Mouse (Mus musculus): ENCODE measurements around the gene Chd9. TPM values are rescaled to one million over a fixed set of nuclear protein-coding genes. Genes with fewer than 3 reads are reported as not detected.

The Chd9 gene
- polyA plus RNA-seq, 1 experiment from 2014 or later, result 34.2 TPM

- no peak overlapping the region for H3K27ac ChIP-seq (replicated peaks)
- no peaks in the 10 kb centered on the region for H3K27me3 ChIP-seq (replicated peaks; ENCODE audit: low read depth, poor library complexity, severe bottlenecking)
- H3K4me1 ChIP-seq, result peaks cover 35% of the 10 kb centered on the region
- no peaks in the 10 kb centered on the region for H3K36me3 ChIP-seq (replicated peaks)
- no peak for DNase-seq (ENCODE audit: low spot score)
- WGBS, result 81% methylated on average over 9 of the region's 9 CpGs
- no peaks in the 10 kb centered on the region for H3K9me3 ChIP-seq
- no peak overlapping the region for H3K4me3 ChIP-seq
These were observed 2.7 kb upstream of the Chd9 start for GRCm38 (mm10) chr8:90825459-90825871.

GRCm38 (mm10) chr8:90828987-90829740 lies 1.0 kb downstream of the Chd9 start:
- Histone ChIP-seq H3K36me3 (replicated peaks) (no peaks in the 10 kb centered on the region), H3K9me3 (no peaks in the 10 kb centered on the region), H3K27ac (replicated peaks) (peak overlapping the region; percentile 86), H3K27me3 (replicated peaks; ENCODE audit: low read depth, poor library complexity, severe bottlenecking) (no peaks in the 10 kb centered on the region), H3K4me3 (peak overlapping the region; percentile 64), H3K4me1 (peaks cover 42% of the 10 kb centered on the region)
- DNase-seq (ENCODE audit: low spot score), result no peak
- WGBS, result 3% methylated on average over 11 of the region's 11 CpGs

GRCm38 (mm10) chr8:90829825-90830224 lies 1.7 kb downstream of the Chd9 start:
- Histone ChIP-seq H3K4me3 (peak overlapping the region; percentile 64; the same call in 1 of the 2 replicates), H3K27ac (replicated peaks) (peak overlapping the region; percentile 86; the same call in 1 of the 2 replicates), H3K27me3 (replicated peaks; ENCODE audit: low read depth, poor library complexity, severe bottlenecking) (no peaks in the 10 kb centered on the region), H3K4me1 (peaks cover 43% of the 10 kb centered on the region), H3K9me3 (no peaks in the 10 kb centered on the region), H3K36me3 (replicated peaks) (no peaks in the 10 kb centered on the region)
- WGBS, result 88% methylated on average over 1 of the region's 1 CpGs
- DNase-seq (ENCODE audit: low spot score), result no peak

DNA sequence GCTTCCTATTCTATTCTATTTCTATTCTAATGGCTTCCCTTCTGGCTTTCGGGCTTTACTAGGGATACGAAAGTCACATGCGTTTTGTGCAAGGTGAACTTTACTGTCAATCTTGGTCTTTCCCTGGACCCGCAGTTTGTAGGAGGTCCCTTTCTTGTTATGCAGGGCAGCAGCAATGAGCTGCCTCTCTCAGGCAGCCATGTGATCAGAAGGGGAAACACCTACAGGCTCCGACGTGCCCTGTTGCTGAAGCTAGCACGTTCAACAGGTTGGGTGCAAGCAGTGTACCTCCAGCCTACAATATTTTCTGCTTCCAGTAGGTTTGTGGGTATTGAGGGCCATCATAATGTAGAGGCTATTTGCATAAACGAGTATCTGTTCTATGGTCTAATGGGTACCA lies 2.8 kb downstream of the Chd9 start:
- no peak for DNase-seq (ENCODE audit: low spot score)
- Histone ChIP-seq H3K4me3 (no peak overlapping the region), H3K27ac (replicated peaks) (no peak overlapping the region), H3K4me1 (peaks cover 43% of the 10 kb centered on the region), H3K9me3 (no peaks in the 10 kb centered on the region), H3K36me3 (replicated peaks) (no peaks in the 10 kb centered on the region), H3K27me3 (replicated peaks; ENCODE audit: low read depth, poor library complexity, severe bottlenecking) (no peaks in the 10 kb centered on the region)
- WGBS, result 70% methylated on average over 8 of the region's 8 CpGs

DNA sequence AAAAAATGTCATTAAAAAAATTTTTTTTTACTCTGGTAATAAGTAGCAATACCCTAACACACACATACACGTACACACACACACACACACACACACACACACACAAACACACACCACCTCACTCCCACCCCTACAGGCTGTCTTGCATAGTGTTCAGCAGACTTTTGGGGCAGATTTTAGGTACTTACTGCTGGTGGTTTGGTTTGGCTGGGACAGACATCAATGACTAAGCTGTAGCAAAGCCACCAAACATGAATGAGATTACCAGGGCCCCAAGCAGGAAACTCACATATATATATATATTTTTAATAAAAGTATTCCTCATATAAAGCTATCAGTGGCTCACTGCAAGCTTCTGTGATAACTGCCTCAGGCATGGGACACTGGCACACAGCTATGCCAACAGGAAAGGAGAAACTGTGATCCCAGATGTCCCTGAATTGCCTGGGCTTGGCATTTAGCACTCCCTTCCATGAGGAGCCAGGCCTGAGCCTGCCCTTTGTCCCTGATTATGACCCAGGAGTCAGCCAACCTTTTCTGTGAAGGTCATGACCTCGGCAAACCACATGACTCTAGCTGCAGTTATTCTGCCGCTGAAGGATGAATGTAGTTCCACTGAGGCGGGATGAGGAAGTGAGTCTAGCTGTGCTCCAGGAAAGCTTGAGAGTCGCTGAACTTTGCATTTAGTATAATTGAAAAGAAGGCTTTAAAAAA lies 4.6 kb downstream of the Chd9 start:
- Histone ChIP-seq H3K4me1 (peaks cover 43% of the 10 kb centered on the region), H3K36me3 (replicated peaks) (no peaks in the 10 kb centered on the region), H3K9me3 (no peaks in the 10 kb centered on the region), H3K27ac (replicated peaks) (no peak overlapping the region), H3K4me3 (no peak overlapping the region), H3K27me3 (replicated peaks; ENCODE audit: low read depth, poor library complexity, severe bottlenecking) (no peaks in the 10 kb centered on the region)
- DNase-seq (ENCODE audit: low spot score), result no peak
- 34% methylated on average over 5 of the region's 5 CpGs for WGBS

- Histone ChIP-seq H3K4me3 (no peak overlapping the region), H3K36me3 (replicated peaks) (no peaks in the 10 kb centered on the region), H3K27me3 (replicated peaks; ENCODE audit: low read depth, poor library complexity, severe bottlenecking) (no peaks in the 10 kb centered on the region), H3K9me3 (no peaks in the 10 kb centered on the region), H3K4me1 (peaks cover 33% of the 10 kb centered on the region), H3K27ac (replicated peaks) (peak overlapping the region; percentile 24; the same call in 1 of the 2 replicates)
- DNase-seq (ENCODE audit: low spot score), result peak; percentile 34
- WGBS, result 47% methylated on average over 6 of the region's 6 CpGs
These were observed 5.6 kb downstream of the Chd9 start for GRCm38 (mm10) chr8:90833628-90834320.

- no peak for DNase-seq (ENCODE audit: low spot score)
- no peak overlapping the region for H3K4me3 ChIP-seq
- peaks cover 28% of the 10 kb centered on the region for H3K4me1 ChIP-seq
- no peaks in the 10 kb centered on the region for H3K36me3 ChIP-seq (replicated peaks)
- no peaks in the 10 kb centered on the region for H3K27me3 ChIP-seq (replicated peaks; ENCODE audit: low read depth, poor library complexity, severe bottlenecking)
- peak overlapping the region; percentile 24; the same call in 1 of the 2 replicates for H3K27ac ChIP-seq (replicated peaks)
- no peaks in the 10 kb centered on the region for H3K9me3 ChIP-seq
- WGBS, result 76% methylated on average over 3 of the region's 3 CpGs
These were observed 6.1 kb downstream of the Chd9 start for GRCm38 (mm10) chr8:90834321-90834672.

GRCm38 (mm10) chr8:90837440-90837839 lies 9.3 kb downstream of the Chd9 start:
- Histone ChIP-seq H3K36me3 (replicated peaks) (no peaks in the 10 kb centered on the region), H3K27ac (replicated peaks) (no peak overlapping the region), H3K4me3 (no peak overlapping the region), H3K9me3 (no peaks in the 10 kb centered on the region), H3K27me3 (replicated peaks; ENCODE audit: low read depth, poor library complexity, severe bottlenecking) (no peaks in the 10 kb centered on the region), H3K4me1 (peaks cover 25% of the 10 kb centered on the region)
- no peak for DNase-seq (ENCODE audit: low spot score)
- 92% methylated on average over 6 of the region's 6 CpGs for WGBS

DNA sequence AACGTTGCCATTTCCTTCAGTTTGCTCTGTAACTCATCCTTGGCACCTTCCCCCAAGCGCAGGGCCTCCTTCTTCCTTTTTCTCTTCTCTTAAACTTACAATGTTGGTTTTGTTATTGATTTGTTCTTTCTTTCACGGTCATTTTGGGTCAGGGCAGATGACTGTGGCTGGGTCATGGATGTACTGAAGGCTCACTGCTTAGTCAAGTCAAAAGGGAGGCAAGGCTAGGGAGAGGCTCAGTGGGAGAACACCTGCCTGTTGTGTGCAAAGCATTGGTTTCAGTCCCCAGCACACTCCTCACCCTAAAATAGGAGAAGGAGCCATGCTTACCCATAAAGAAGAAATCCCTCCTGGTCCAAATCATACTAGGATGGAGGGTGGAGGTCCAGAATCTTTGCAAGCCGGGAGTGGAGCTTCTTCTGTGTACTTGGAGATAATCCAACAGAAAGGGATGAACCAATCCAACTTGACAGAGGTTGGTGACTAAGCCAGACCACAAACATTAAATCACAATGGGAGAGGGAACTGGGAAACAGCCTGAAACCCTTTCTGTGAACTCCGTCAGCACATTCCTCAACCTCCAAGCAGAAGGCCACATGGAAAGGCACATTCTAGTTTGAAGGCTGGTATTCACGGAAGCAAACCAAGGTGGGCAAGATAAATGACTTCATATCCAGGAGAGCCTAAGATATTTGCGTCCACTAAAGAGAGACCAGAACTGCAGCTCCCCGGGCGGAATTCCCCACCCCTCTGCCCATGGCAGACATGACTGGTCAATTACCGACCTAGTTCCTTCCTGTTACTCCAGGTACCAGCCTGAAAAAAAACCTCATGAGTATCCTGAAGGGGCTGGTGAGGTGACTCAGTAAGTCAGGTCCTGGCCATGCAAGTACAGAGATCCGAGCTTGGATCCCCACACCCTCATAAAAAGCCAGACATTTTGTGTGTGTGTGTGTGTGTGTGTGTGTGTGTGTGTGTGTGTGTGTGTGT lies 11.9 kb downstream of the Chd9 start:
- Histone ChIP-seq H3K36me3 (replicated peaks) (no peaks in the 10 kb centered on the region), H3K9me3 (no peaks in the 10 kb centered on the region), H3K27me3 (replicated peaks; ENCODE audit: low read depth, poor library complexity, severe bottlenecking) (no peaks in the 10 kb centered on the region), H3K4me1 (0 out of 2 replicates have a peak, but pooled peaks cover 6% of the 10 kb centered on the region), H3K4me3 (no peak overlapping the region), H3K27ac (replicated peaks) (no peak overlapping the region)
- WGBS, result 78% methylated on average over 11 of the region's 11 CpGs
- no peak for DNase-seq (ENCODE audit: low spot score)

- Histone ChIP-seq H3K36me3 (replicated peaks) (no peaks in the 10 kb centered on the region), H3K4me1 (0 out of 2 replicates have a peak, but pooled peaks cover 6% of the 10 kb centered on the region), H3K27me3 (replicated peaks; ENCODE audit: low read depth, poor library complexity, severe bottlenecking) (no peaks in the 10 kb centered on the region), H3K27ac (replicated peaks) (no peak overlapping the region), H3K4me3 (no peak overlapping the region), H3K9me3 (no peaks in the 10 kb centered on the region)
- no peak for DNase-seq (ENCODE audit: low spot score)
- WGBS, result 79% methylated on average over 13 of the region's 13 CpGs
These were observed 13.2 kb downstream of the Chd9 start for GRCm38 (mm10) chr8:90841321-90841720.

DNA sequence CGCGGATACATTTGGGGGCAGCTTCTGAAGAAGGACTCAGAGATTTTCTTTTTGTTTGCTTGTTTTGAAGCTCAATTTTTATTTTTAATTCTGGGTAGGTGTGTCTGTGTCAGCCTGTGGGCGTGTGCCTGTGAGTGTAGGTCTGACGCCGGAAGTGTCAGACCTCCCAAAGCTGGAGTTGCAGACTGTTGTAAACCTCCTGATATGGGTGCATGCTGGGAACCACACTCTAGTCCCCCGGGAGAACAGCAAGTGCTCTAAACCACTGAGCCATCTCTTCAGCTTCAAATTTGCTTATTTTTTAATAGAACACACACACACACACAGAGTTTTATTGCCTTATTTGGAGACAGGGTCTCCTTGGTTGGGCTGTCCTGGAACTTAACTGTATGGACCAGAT lies 15.0 kb downstream of the Chd9 start:
- no peak overlapping the region for H3K4me3 ChIP-seq
- no peaks in the 10 kb centered on the region for H3K27me3 ChIP-seq (replicated peaks; ENCODE audit: low read depth, poor library complexity, severe bottlenecking)
- no peak overlapping the region for H3K27ac ChIP-seq (replicated peaks)
- 0 out of 2 replicates have a peak, but pooled peaks cover 6% of the 10 kb centered on the region for H3K4me1 ChIP-seq
- no peaks in the 10 kb centered on the region for H3K36me3 ChIP-seq (replicated peaks)
- H3K9me3 ChIP-seq, result no peaks in the 10 kb centered on the region
- DNase-seq (ENCODE audit: low spot score), result no peak
- WGBS, result 86% methylated on average over 6 of the region's 6 CpGs
